ENCODE assay signal across 20 mouse cellular contexts in the genomic region with DNA sequence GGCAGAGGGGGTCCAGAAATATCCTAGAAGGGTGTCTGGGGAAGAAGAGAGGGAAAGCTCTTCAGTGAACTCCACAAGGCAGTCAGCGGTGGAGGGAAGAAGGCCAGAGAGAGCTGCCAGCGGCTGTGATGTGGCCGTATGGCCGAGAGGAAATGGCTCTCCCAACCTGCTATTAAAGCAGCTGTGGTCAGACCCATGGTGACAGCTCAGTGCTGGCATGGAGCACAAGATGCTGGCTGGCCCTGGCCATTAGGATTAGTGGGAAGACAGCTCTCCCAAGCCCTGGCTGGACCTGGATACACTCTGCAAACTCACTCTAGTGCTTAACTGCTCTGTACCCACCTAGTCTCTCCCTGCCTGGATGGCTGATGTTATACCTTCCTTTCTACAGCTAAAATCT.
A peak's percentile ranks its signal among the peaks of the same experiment; 100 is the strongest.
DNase-seq lines count a peak whose midpoint lies in the region; ATAC-seq and TF ChIP-seq lines count a peak whose summit lies in the region.
"Had no signal": no experiment of that assay in that cellular context is flagged by ENCODE, and none has a peak within 500 bp of the region (broad histone marks: within the 10 kb centered on the region; RNA-seq: fewer than 3 reads in every experiment).

No protein-coding gene starts in this region.

- TF ChIP-seq CTCF in stomach, postnatal 0 days (IDR thresholded peaks at IDR 0.05; ENCODE audit: low read depth): no peak
- no peak for TF ChIP-seq CTCF in hindbrain, postnatal 0 days (IDR thresholded peaks at IDR 0.05; ENCODE audit: low read depth)

- TF ChIP-seq EP300 in stomach, postnatal 0 days (optimal IDR thresholded peaks at IDR 0.05): no peak

- H3K4me2 ChIP-seq in stomach, postnatal 0 days (replicated peaks; ENCODE audit: low read depth): no peak overlapping the region
- H3K4me2 ChIP-seq in hindbrain, postnatal 0 days (ENCODE audit: low read depth, low read length): no peak overlapping the region
- H3K4me2 ChIP-seq: forebrain, embryonic 12.5 days; limb, embryonic 13.5 days; midbrain, embryonic 13.5 days had no signal

- intact Hi-C loops in gastrocnemius, postnatal 14 days (cut with DNase I; ENCODE audit: low total_unique reads): no loop called here
- intact Hi-C loops in gastrocnemius, postnatal 36 days (cut with DNase I): loop anchor here (5.0 kb wide), 1 partner anchor 221 kb away; a partner anchor contains a TSS
- intact Hi-C loops in left cerebral cortex, postnatal 4 days (cut with DNase I): no loop called here
- intact Hi-C loops in left cerebral cortex, postnatal 25 days (cut with DNase I): loop anchor here (2.0 kb wide), 1 partner anchor 168 kb away; no protein-coding TSS in a partner anchor

- peaks cover 65% of the 10 kb centered on the region for H3K27me3 ChIP-seq in embryonic facial prominence, embryonic 10.5 days (replicated peaks; ENCODE audit: low read depth, poor library complexity, severe bottlenecking)
- H3K27me3 ChIP-seq in stomach, postnatal 0 days (ENCODE audit: control insufficient read depth, insufficient read depth, low read length): no peaks in the 10 kb centered on the region
- 0 out of 2 replicates have a peak, but pooled peaks cover 3% of the 10 kb centered on the region for H3K27me3 ChIP-seq in hindbrain, postnatal 0 days (ENCODE audit: insufficient read depth, low read length)
- H3K27me3 ChIP-seq: limb, embryonic 13.5 days had no signal

- no peak for ATAC-seq in stomach, postnatal 0 days (ENCODE audit: low FRiP score, low TSS enrichment)
- no peak for ATAC-seq in hindbrain, postnatal 0 days
- ATAC-seq: inflammation-experienced regulatory T-cells, adult 6 months; midbrain, embryonic 13.5 days had no signal

- H3K4me1 ChIP-seq in embryonic facial prominence, embryonic 10.5 days: peaks cover 61% of the 10 kb centered on the region
- no peaks in the 10 kb centered on the region for H3K4me1 ChIP-seq in stomach, postnatal 0 days (replicated peaks; ENCODE audit: control insufficient read depth, insufficient read depth)
- H3K4me1 ChIP-seq in hindbrain, postnatal 0 days (ENCODE audit: insufficient read depth, low read length): no peaks in the 10 kb centered on the region; the same call in 1 of the 2 replicates

- H3K9ac ChIP-seq in stomach, postnatal 0 days (ENCODE audit: low read length): no peak overlapping the region
- H3K9ac ChIP-seq in hindbrain, postnatal 0 days (replicated peaks; ENCODE audit: low read length): no peak overlapping the region
- H3K9ac ChIP-seq: forebrain, embryonic 12.5 days; limb, embryonic 13.5 days; liver, embryonic 14.5 days; midbrain, embryonic 13.5 days had no signal

- no peaks in the 10 kb centered on the region for H3K36me3 ChIP-seq in embryonic facial prominence, embryonic 10.5 days (replicated peaks)
- H3K36me3 ChIP-seq in stomach, postnatal 0 days (ENCODE audit: control insufficient read depth, insufficient read depth, low read length): no peaks in the 10 kb centered on the region
- H3K36me3 ChIP-seq in hindbrain, postnatal 0 days (ENCODE audit: insufficient read depth, low read length): no peaks in the 10 kb centered on the region
- H3K36me3 ChIP-seq: forebrain, embryonic 12.5 days; limb, embryonic 13.5 days; midbrain, embryonic 13.5 days had no signal

- 47% methylated on average over 4 of the region's 4 CpGs for WGBS in embryonic facial prominence, embryonic 10.5 days
- WGBS in stomach, postnatal 0 days: 72% methylated on average over 4 of the region's 4 CpGs
- WGBS in hindbrain, postnatal 0 days: 40% methylated on average over 4 of the region's 4 CpGs

- no peaks in the 10 kb centered on the region for H3K9me3 ChIP-seq in embryonic facial prominence, embryonic 10.5 days
- H3K9me3 ChIP-seq in stomach, postnatal 0 days (ENCODE audit: control insufficient read depth, low read length): no peaks in the 10 kb centered on the region
- no peaks in the 10 kb centered on the region for H3K9me3 ChIP-seq in hindbrain, postnatal 0 days (ENCODE audit: low read length)
- H3K9me3 ChIP-seq: forebrain, embryonic 12.5 days; limb, embryonic 13.5 days; midbrain, embryonic 13.5 days had no signal

- H3K27ac ChIP-seq in embryonic facial prominence, embryonic 10.5 days (replicated peaks): 0 out of 2 replicates have a peak overlapping the region, but pooled peaks have one; percentile 14
- 0 out of 2 replicates have a peak overlapping the region, but pooled peaks have one; percentile 49 for H3K27ac ChIP-seq in stomach, postnatal 0 days (replicated peaks)
- no peak overlapping the region for H3K27ac ChIP-seq in hindbrain, postnatal 0 days
- H3K27ac ChIP-seq: forebrain, embryonic 12.5 days; left cerebral cortex, adult 2 months; limb, embryonic 13.5 days; liver, embryonic 14.5 days; midbrain, embryonic 13.5 days had no signal

- no peak overlapping the region for H3K4me3 ChIP-seq in embryonic facial prominence, embryonic 10.5 days
- no peak overlapping the region for H3K4me3 ChIP-seq in stomach, postnatal 0 days (ENCODE audit: low read depth, low read length)
- no peak overlapping the region for H3K4me3 ChIP-seq in hindbrain, postnatal 0 days (ENCODE audit: low read length)
- H3K4me3 ChIP-seq: forebrain, embryonic 12.5 days; left cerebral cortex, adult 2 months; limb, embryonic 13.5 days; midbrain, embryonic 13.5 days; myocyte had no signal

- DNase-seq in gastrocnemius, postnatal 14 days: peak; percentile 46
- DNase-seq in gastrocnemius, postnatal 36 days: no peak
- DNase-seq in left cerebral cortex, postnatal 4 days: peak; percentile 69
- no peak for DNase-seq in left cerebral cortex, postnatal 25 days (ENCODE audit: low spot score in 2 of 2)
- no peak for DNase-seq in embryonic facial prominence, embryonic 10.5 days (ENCODE audit: low spot score)
- DNase-seq in stomach, postnatal 0 days (ENCODE audit: low spot score): no peak
- no peak for DNase-seq in hindbrain, postnatal 0 days (ENCODE audit: low spot score)
- DNase-seq: adrenal gland, adult 2 months; cerebellum, adult 9-11 months; kidney, adult 8-10 months; kidney, postnatal 14 days; thymus, adult 18-20 months; thymus, postnatal 4 days had no signal

Comparison
In these comparisons a context has a peak if more than half of its experiments do, and no peak if none do; other contexts are left out.
1. DNase-seq: peak in gastrocnemius, postnatal 14 days (single experiment) and left cerebral cortex, postnatal 4 days (single experiment); none in gastrocnemius, postnatal 36 days (0 of 2), left cerebral cortex, postnatal 25 days (0 of 2), embryonic facial prominence, embryonic 10.5 days (single experiment), stomach, postnatal 0 days (single experiment) and hindbrain, postnatal 0 days (single experiment).
2. intact Hi-C loops: an anchor here in gastrocnemius, postnatal 36 days (5.0 kb wide) and left cerebral cortex, postnatal 25 days (2.0 kb wide); none called in gastrocnemius, postnatal 14 days and left cerebral cortex, postnatal 4 days.